Mouse (Mus musculus): Measurements from ENCODE around the gene B2m. TPM values are rescaled to one million over a fixed set of nuclear protein-coding genes. Genes with fewer than 3 reads are reported as not detected.

Gene B2m
- polyA plus RNA-seq, 1 experiment, result 215 TPM

GRCm38 (mm10) chr2:122201501-122201900 lies 54.0 kb downstream of the B2m start:
- TF ChIP-seq CEBPB (IDR thresholded peaks at IDR 0.05; ENCODE audit: low read depth), result no peak
- no peak overlapping the region for H3ac ChIP-seq (ENCODE audit: control insufficient read depth, insufficient read length, low read depth)
- H3K27me3 ChIP-seq (ENCODE audit: control insufficient read depth, insufficient read depth, insufficient read length), result no peaks in the 10 kb centered on the region
- no peaks in the 10 kb centered on the region for H3K79me2 ChIP-seq (ENCODE audit: control insufficient read depth, insufficient read depth)
- H3K4me3 ChIP-seq (ENCODE audit: insufficient read depth, poor library complexity, severe bottlenecking), result no peak overlapping the region
- H3K36me3 ChIP-seq (ENCODE audit: control insufficient read depth, insufficient read depth), result no peaks in the 10 kb centered on the region
- H3K79me3 ChIP-seq (ENCODE audit: low read depth), result no peaks in the 10 kb centered on the region

Other genes with a start within 250 kb of the B2m start
- gene Ctdspl2, start 191.7 kb upstream of the B2m start, polyA plus RNA-seq (2012; fragmentation: generic; extraction: Trizol), result 5.4 TPM
- 0.22 TPM for gene Mageb3, start 191.6 kb upstream of the B2m start, polyA plus RNA-seq (2012; fragmentation: generic; extraction: Trizol)
- gene Eif3j1, start 119.1 kb upstream of the B2m start, polyA plus RNA-seq (2012; fragmentation: generic; extraction: Trizol), result 5.6 TPM
- gene Spg11, start 29.3 kb upstream of the B2m start, polyA plus RNA-seq (2012; fragmentation: generic; extraction: Trizol), result 4.2 TPM
- 0.06 TPM for gene Trim69, start 13.0 kb downstream of the B2m start, polyA plus RNA-seq (2012; fragmentation: generic; extraction: Trizol)
- not detected for gene Patl2, start 38.5 kb downstream of the B2m start, polyA plus RNA-seq (2012; fragmentation: generic; extraction: Trizol)
- gene Terb2, start 38.6 kb downstream of the B2m start, polyA plus RNA-seq (2012; fragmentation: generic; extraction: Trizol), result not detected
- gene Sord, start 87.1 kb downstream of the B2m start, polyA plus RNA-seq (2012; fragmentation: generic; extraction: Trizol), result 23.0 TPM
- 0.20 TPM for gene Duox2, start 150.8 kb downstream of the B2m start, polyA plus RNA-seq (2012; fragmentation: generic; extraction: Trizol)
- gene Duoxa2, start 151.2 kb downstream of the B2m start, polyA plus RNA-seq (2012; fragmentation: generic; extraction: Trizol), result not detected
- gene Duoxa1, start 166.0 kb downstream of the B2m start, polyA plus RNA-seq (2012; fragmentation: generic; extraction: Trizol), result 7.9 TPM
- gene Duox1, start 168.0 kb downstream of the B2m start, polyA plus RNA-seq (2012; fragmentation: generic; extraction: Trizol), result 0.14 TPM
- 38.7 TPM for gene Shf, start 221.5 kb downstream of the B2m start, polyA plus RNA-seq (2012; fragmentation: generic; extraction: Trizol)